Mouse (Mus musculus) spleen, adult 2 months (tissue): ENCODE results near the gene Cops6.

Source experiments
- CTCF ChIP-seq: fragments of 200-500 bp; IDR thresholded peaks from 2 replicates; pipeline ENCODE4 v1.5.1; 2011; ENCODE audit warnings: mild to moderate bottlenecking, inconsistent platforms; ENCODE audit not compliant: insufficient read depth, insufficient read length, insufficient replicate concordance; ENCODE audit errors: extremely low read depth
- POLR2A ChIP-seq: fragments of 200-500 bp; IDR thresholded peaks from 2 replicates; pipeline ENCODE4 v1.6.1; 2011; ENCODE audit warnings: low read depth, low read length, inconsistent platforms

DNA sequence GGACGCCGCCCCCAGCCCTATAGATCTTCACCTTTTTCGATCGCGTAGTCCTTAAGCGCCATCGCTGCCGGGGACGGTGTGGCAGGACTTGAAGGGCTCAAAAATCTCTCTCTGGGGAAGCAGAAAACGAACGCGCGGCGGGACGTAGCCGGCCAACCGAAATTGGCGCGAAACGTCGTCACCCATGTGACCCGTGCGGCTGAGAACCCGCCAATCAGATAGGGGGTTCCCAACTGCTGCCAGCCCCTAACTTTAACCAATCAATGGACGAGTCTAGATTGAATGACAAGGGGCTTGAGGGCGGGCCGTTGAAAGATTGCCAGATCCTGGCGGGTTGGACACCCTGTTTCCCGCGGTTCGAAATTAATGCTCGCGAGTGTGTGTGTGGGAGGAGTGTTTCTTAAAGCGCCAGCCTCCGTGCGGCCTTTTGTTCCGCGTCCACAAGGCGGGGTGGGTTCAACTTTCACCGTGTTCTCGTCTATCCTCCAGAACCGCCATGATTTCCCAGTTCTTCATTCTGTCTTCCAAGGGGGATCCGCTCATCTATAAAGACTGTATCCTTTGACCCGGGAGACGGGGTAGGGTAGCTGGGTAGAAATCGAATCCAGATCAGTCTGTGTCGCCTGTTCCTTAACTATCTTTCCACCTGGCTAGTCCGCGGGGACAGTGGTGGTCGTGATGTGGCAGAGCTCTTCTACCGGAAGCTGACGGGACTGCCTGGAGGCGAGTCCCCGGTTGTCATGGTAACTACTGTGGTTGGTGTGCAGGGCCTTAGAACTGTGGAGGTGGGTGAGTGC lies 11.0 kb downstream of the Cops6 start, which contains the start of the genes Ap4m1 and Mcm7:
- TF ChIP-seq POLR2A (peak; percentile 29; the same call in 1 of the 2 replicates), CTCF (no peak)
